Mouse (Mus musculus): ENCODE results near the gene Ccdc137. TPM values are rescaled to one million over a fixed set of nuclear protein-coding genes. Genes with fewer than 3 reads are reported as not detected.
A peak's percentile ranks its signal among the peaks of the same experiment; 100 is the strongest.

Gene Ccdc137
- polyA plus RNA-seq, 1 experiment from 2014 or later = 24.7 TPM

GRCm38 (mm10) chr11:120464365-120464764 is 6.5 kb downstream of the Ccdc137 start:
- Histone ChIP-seq H3K4me2 (no peak overlapping the region), H3K4me3 (no peak overlapping the region), H3K9ac (no peak overlapping the region), H3K9me3 (replicated peaks) (no peaks in the 10 kb centered on the region), H3K27ac (ENCODE audit: poor library complexity, severe bottlenecking) (no peak overlapping the region), H3K36me3 (peaks cover 59% of the 10 kb centered on the region), H3K27me3 (replicated peaks) (no peaks in the 10 kb centered on the region), H3K4me1 (replicated peaks) (peaks cover 28% of the 10 kb centered on the region)
- 80% methylated on average over 5 of the region's 5 CpGs for WGBS
- ATAC-seq (ENCODE audit: insufficient number of reproducible peaks, low FRiP score) = no peak

GRCm38 (mm10) chr11:120465521-120465920 is 7.6 kb downstream of the Ccdc137 start:
- H3K36me3 ChIP-seq = peaks cover 60% of the 10 kb centered on the region
- H3K4me3 ChIP-seq = no peak overlapping the region

GRCm38 (mm10) chr11:120467051-120467735 is 9.3 kb downstream of the Ccdc137 start, which contains the start of gene Arl16:
Gene Arl16 (minus strand): TSS chr11:120467607.
- Histone ChIP-seq H3K36me3 (peaks cover 60% of the 10 kb centered on the region), H3K9me3 (replicated peaks) (no peaks in the 10 kb centered on the region), H3K27me3 (replicated peaks) (no peaks in the 10 kb centered on the region), H3K9ac (peak within 1 kb of the TSS; percentile 89), H3K4me1 (replicated peaks) (peaks cover 27% of the 10 kb centered on the region), H3K4me2 (peak within 1 kb of the TSS; percentile 98), H3K4me3 (peak within 1 kb of the TSS; percentile 96), H3K27ac (ENCODE audit: poor library complexity, severe bottlenecking) (peak within 1 kb of the TSS; percentile 72)
- WGBS = under 1% methylated on average over 54 of the region's 54 CpGs
- peak; percentile 100 for ATAC-seq (ENCODE audit: insufficient number of reproducible peaks, low FRiP score)

More at GRCm38 (mm10) chr11:120465521-120465920, 7.6 kb downstream of the Ccdc137 start:
- Histone ChIP-seq H3K4me1 (replicated peaks) (peaks cover 27% of the 10 kb centered on the region), H3K9ac (no peak overlapping the region), H3K4me2 (peak overlapping the region; percentile 98), H3K27me3 (replicated peaks) (no peaks in the 10 kb centered on the region), H3K9me3 (replicated peaks) (no peaks in the 10 kb centered on the region), H3K27ac (ENCODE audit: poor library complexity, severe bottlenecking) (no peak overlapping the region)
- ATAC-seq (ENCODE audit: insufficient number of reproducible peaks, low FRiP score) = no peak
- 73% methylated on average over 4 of the region's 4 CpGs for WGBS

GRCm38 (mm10) chr11:120467736-120468092 is 9.8 kb downstream of the Ccdc137 start:
- H3K9me3 ChIP-seq (replicated peaks) = no peaks in the 10 kb centered on the region
- peak overlapping the region; percentile 89 for H3K9ac ChIP-seq
- no peaks in the 10 kb centered on the region for H3K27me3 ChIP-seq (replicated peaks)
- peaks cover 27% of the 10 kb centered on the region for H3K4me1 ChIP-seq (replicated peaks)
- ATAC-seq (ENCODE audit: insufficient number of reproducible peaks, low FRiP score) = no peak
- H3K4me2 ChIP-seq = peak overlapping the region; percentile 93
- WGBS = 1% methylated on average over 33 of the region's 33 CpGs
- peak overlapping the region; percentile 96 for H3K4me3 ChIP-seq
- H3K27ac ChIP-seq (ENCODE audit: poor library complexity, severe bottlenecking) = no peak overlapping the region
- H3K36me3 ChIP-seq = peaks cover 60% of the 10 kb centered on the region

- Histone ChIP-seq H3K4me3 (no peak overlapping the region), H3K9me3 (replicated peaks) (no peaks in the 10 kb centered on the region), H3K27me3 (replicated peaks) (no peaks in the 10 kb centered on the region), H3K27ac (ENCODE audit: poor library complexity, severe bottlenecking) (no peak overlapping the region), H3K36me3 (peaks cover 72% of the 10 kb centered on the region), H3K4me2 (no peak overlapping the region), H3K4me1 (replicated peaks) (peaks cover 10% of the 10 kb centered on the region), H3K9ac (no peak overlapping the region)
- no peak for ATAC-seq (ENCODE audit: insufficient number of reproducible peaks, low FRiP score)
- WGBS = 95% methylated on average over 6 of the region's 6 CpGs
Observed at GRCm38 (mm10) chr11:120472052-120472451, 14.1 kb downstream of the Ccdc137 start.

- Histone ChIP-seq H3K4me1 (replicated peaks) (peaks cover 18% of the 10 kb centered on the region), H3K27ac (ENCODE audit: poor library complexity, severe bottlenecking) (no peak overlapping the region), H3K36me3 (peaks cover 77% of the 10 kb centered on the region), H3K4me3 (no peak overlapping the region), H3K27me3 (replicated peaks) (no peaks in the 10 kb centered on the region), H3K4me2 (peak overlapping the region; percentile 91), H3K9ac (0 out of 2 replicates have a peak overlapping the region, but pooled peaks have one; percentile 40), H3K9me3 (replicated peaks) (no peaks in the 10 kb centered on the region)
- no peak for ATAC-seq (ENCODE audit: insufficient number of reproducible peaks, low FRiP score)
- 79% methylated on average over 7 of the region's 7 CpGs for WGBS
Observed at GRCm38 (mm10) chr11:120483448-120483934, 25.6 kb downstream of the Ccdc137 start.

GRCm38 (mm10) chr11:120484265-120484981 is 26.5 kb downstream of the Ccdc137 start, which contains the start of gene Mrpl12:
Gene Mrpl12 (plus strand): TSS chr11:120484613.
- peak within 1 kb of the TSS; percentile 81 for H3K27ac ChIP-seq (ENCODE audit: poor library complexity, severe bottlenecking)
- H3K4me3 ChIP-seq = peak within 1 kb of the TSS; percentile 94
- WGBS = under 1% methylated on average over 60 of the region's 60 CpGs
- peaks cover 19% of the 10 kb centered on the region for H3K4me1 ChIP-seq (replicated peaks)
- H3K9me3 ChIP-seq (replicated peaks) = no peaks in the 10 kb centered on the region
- no peaks in the 10 kb centered on the region for H3K27me3 ChIP-seq (replicated peaks)
- ATAC-seq (ENCODE audit: insufficient number of reproducible peaks, low FRiP score) = peak; percentile 93
- peaks cover 75% of the 10 kb centered on the region for H3K36me3 ChIP-seq
- peak within 1 kb of the TSS; percentile 91 for H3K4me2 ChIP-seq
- H3K9ac ChIP-seq = peak within 1 kb of the TSS; percentile 96

GRCm38 (mm10) chr11:120485251-120485650 is 27.3 kb downstream of the Ccdc137 start:
- H3K9ac ChIP-seq = peak overlapping the region; percentile 96
- peak overlapping the region; percentile 81 for H3K27ac ChIP-seq (ENCODE audit: poor library complexity, severe bottlenecking)
- peaks cover 22% of the 10 kb centered on the region for H3K4me1 ChIP-seq (replicated peaks)
- H3K27me3 ChIP-seq (replicated peaks) = no peaks in the 10 kb centered on the region
- H3K36me3 ChIP-seq = peaks cover 70% of the 10 kb centered on the region
- 9% methylated on average over 10 of the region's 10 CpGs for WGBS
- no peak for ATAC-seq (ENCODE audit: insufficient number of reproducible peaks, low FRiP score)
- H3K9me3 ChIP-seq (replicated peaks) = no peaks in the 10 kb centered on the region
- peak overlapping the region; percentile 94 for H3K4me3 ChIP-seq
- peak overlapping the region; percentile 91 for H3K4me2 ChIP-seq

GRCm38 (mm10) chr11:120488516-120488915 is 30.6 kb downstream of the Ccdc137 start:
- Histone ChIP-seq H3K27me3 (replicated peaks) (no peaks in the 10 kb centered on the region), H3K4me2 (no peak overlapping the region), H3K9me3 (replicated peaks) (no peaks in the 10 kb centered on the region), H3K4me3 (no peak overlapping the region), H3K9ac (no peak overlapping the region), H3K4me1 (replicated peaks) (peaks cover 42% of the 10 kb centered on the region), H3K27ac (ENCODE audit: poor library complexity, severe bottlenecking) (no peak overlapping the region), H3K36me3 (peaks cover 42% of the 10 kb centered on the region)
- 69% methylated on average over 4 of the region's 4 CpGs for WGBS
- no peak for ATAC-seq (ENCODE audit: insufficient number of reproducible peaks, low FRiP score)

GRCm38 (mm10) chr11:120489054-120489761 is 31.3 kb downstream of the Ccdc137 start:
- H3K4me1 ChIP-seq (replicated peaks) = peaks cover 38% of the 10 kb centered on the region
- peaks cover 42% of the 10 kb centered on the region for H3K36me3 ChIP-seq
- ATAC-seq (ENCODE audit: insufficient number of reproducible peaks, low FRiP score) = no peak
- H3K9ac ChIP-seq = no peak overlapping the region
- H3K4me3 ChIP-seq = no peak overlapping the region
- H3K9me3 ChIP-seq (replicated peaks) = no peaks in the 10 kb centered on the region
- H3K27ac ChIP-seq (ENCODE audit: poor library complexity, severe bottlenecking) = no peak overlapping the region
- no peak overlapping the region for H3K4me2 ChIP-seq
- H3K27me3 ChIP-seq (replicated peaks) = no peaks in the 10 kb centered on the region
- WGBS = 59% methylated on average over 4 of the region's 4 CpGs
